Mouse (Mus musculus): Measurements from ENCODE around the gene Scarb1. TPM values are rescaled to one million over a fixed set of nuclear protein-coding genes. Genes with fewer than 3 reads are reported as not detected.
A peak's percentile ranks its signal among the peaks of the same experiment; 100 is the strongest.

Gene Scarb1
- polyA plus RNA-seq, 1 experiment from 2014 or later, result 44.4 TPM

- peaks cover 18% of the 10 kb centered on the region for H3K4me1 ChIP-seq (ENCODE audit: control insufficient read depth, insufficient read depth, low read length)
- H3K27ac ChIP-seq (replicated peaks; ENCODE audit: low read depth, low read length), result peak overlapping the region; percentile 49
- peak overlapping the region; percentile 53 for H3K4me2 ChIP-seq (ENCODE audit: low read depth, low read length)
- peak overlapping the region; percentile 36 for H3K9ac ChIP-seq (ENCODE audit: low read depth, low read length)
- ATAC-seq (ENCODE audit: low read depth), result peak; percentile 49
- 6% methylated on average over 8 of the region's 13 CpGs for WGBS
- H3K36me3 ChIP-seq (ENCODE audit: control insufficient read depth, insufficient read depth, low read length), result no peaks in the 10 kb centered on the region
- no peaks in the 10 kb centered on the region for H3K27me3 ChIP-seq (replicated peaks; ENCODE audit: control insufficient read depth, insufficient read depth, low read length)
- H3K4me3 ChIP-seq (ENCODE audit: low read depth, low read length), result peak overlapping the region; percentile 8; the same call in 1 of the 2 replicates
- H3K9me3 ChIP-seq (ENCODE audit: control insufficient read depth, low read length), result no peaks in the 10 kb centered on the region
- DNase-seq (ENCODE audit: low spot score), result peak; percentile 65
These were observed 95.9 kb downstream of the Scarb1 start for GRCm38 (mm10) chr5:125244825-125245533.

GRCm38 (mm10) chr5:125243928-125244327 is 97.0 kb downstream of the Scarb1 start:
- ATAC-seq (ENCODE audit: low read depth) (no peak), DNase-seq (ENCODE audit: low spot score) (peak; percentile 81)
- no peaks in the 10 kb centered on the region for H3K9me3 ChIP-seq (ENCODE audit: control insufficient read depth, low read length)
- no peak overlapping the region for H3K9ac ChIP-seq (ENCODE audit: low read depth, low read length)
- H3K4me3 ChIP-seq (ENCODE audit: low read depth, low read length), result no peak overlapping the region
- H3K4me1 ChIP-seq (ENCODE audit: control insufficient read depth, insufficient read depth, low read length), result peaks cover 18% of the 10 kb centered on the region
- no peak overlapping the region for H3K4me2 ChIP-seq (ENCODE audit: low read depth, low read length)
- H3K27me3 ChIP-seq (replicated peaks; ENCODE audit: control insufficient read depth, insufficient read depth, low read length), result no peaks in the 10 kb centered on the region
- WGBS, result 39% methylated on average over 6 of the region's 6 CpGs
- H3K27ac ChIP-seq (replicated peaks; ENCODE audit: low read depth, low read length), result peak overlapping the region; percentile 49
- no peaks in the 10 kb centered on the region for H3K36me3 ChIP-seq (ENCODE audit: control insufficient read depth, insufficient read depth, low read length)

GRCm38 (mm10) chr5:125242111-125242510 is 98.8 kb downstream of the Scarb1 start:
- H3K4me2 ChIP-seq (ENCODE audit: low read depth, low read length), result no peak overlapping the region
- 47% methylated on average over 7 of the region's 7 CpGs for WGBS
- no peaks in the 10 kb centered on the region for H3K27me3 ChIP-seq (replicated peaks; ENCODE audit: control insufficient read depth, insufficient read depth, low read length)
- ATAC-seq (ENCODE audit: low read depth) (no peak), DNase-seq (ENCODE audit: low spot score) (no peak)
- no peak overlapping the region for H3K27ac ChIP-seq (replicated peaks; ENCODE audit: low read depth, low read length)
- H3K9ac ChIP-seq (ENCODE audit: low read depth, low read length), result no peak overlapping the region
- H3K4me1 ChIP-seq (ENCODE audit: control insufficient read depth, insufficient read depth, low read length), result peaks cover 18% of the 10 kb centered on the region
- no peak overlapping the region for H3K4me3 ChIP-seq (ENCODE audit: low read depth, low read length)
- no peaks in the 10 kb centered on the region for H3K9me3 ChIP-seq (ENCODE audit: control insufficient read depth, low read length)
- no peaks in the 10 kb centered on the region for H3K36me3 ChIP-seq (ENCODE audit: control insufficient read depth, insufficient read depth, low read length)

- no peak overlapping the region for H3K27ac ChIP-seq (replicated peaks; ENCODE audit: low read depth, low read length)
- H3K9me3 ChIP-seq (ENCODE audit: control insufficient read depth, low read length), result no peaks in the 10 kb centered on the region
- H3K27me3 ChIP-seq (replicated peaks; ENCODE audit: control insufficient read depth, insufficient read depth, low read length), result no peaks in the 10 kb centered on the region
- WGBS, result 19% methylated on average over 3 of the region's 7 CpGs
- H3K36me3 ChIP-seq (ENCODE audit: control insufficient read depth, insufficient read depth, low read length), result no peaks in the 10 kb centered on the region
- H3K4me3 ChIP-seq (ENCODE audit: low read depth, low read length), result no peak overlapping the region
- H3K9ac ChIP-seq (ENCODE audit: low read depth, low read length), result no peak overlapping the region
- peaks cover 18% of the 10 kb centered on the region for H3K4me1 ChIP-seq (ENCODE audit: control insufficient read depth, insufficient read depth, low read length)
- H3K4me2 ChIP-seq (ENCODE audit: low read depth, low read length), result no peak overlapping the region
- DNase-seq (ENCODE audit: low spot score) (peak; percentile 39), ATAC-seq (ENCODE audit: low read depth) (no peak)
These were observed 99.3 kb downstream of the Scarb1 start for GRCm38 (mm10) chr5:125241627-125242026.

GRCm38 (mm10) chr5:125240124-125240781 is 100.6 kb downstream of the Scarb1 start:
- H3K4me2 ChIP-seq (ENCODE audit: low read depth, low read length), result no peak overlapping the region
- peak; percentile 23; the same call in 1 of the 2 replicates for ATAC-seq (ENCODE audit: low read depth)
- H3K9me3 ChIP-seq (ENCODE audit: control insufficient read depth, low read length), result no peaks in the 10 kb centered on the region
- H3K4me1 ChIP-seq (ENCODE audit: control insufficient read depth, insufficient read depth, low read length), result peaks cover 15% of the 10 kb centered on the region
- DNase-seq (ENCODE audit: low spot score), result peak; percentile 59
- H3K9ac ChIP-seq (ENCODE audit: low read depth, low read length), result no peak overlapping the region
- no peak overlapping the region for H3K27ac ChIP-seq (replicated peaks; ENCODE audit: low read depth, low read length)
- no peaks in the 10 kb centered on the region for H3K27me3 ChIP-seq (replicated peaks; ENCODE audit: control insufficient read depth, insufficient read depth, low read length)
- 11% methylated on average over 6 of the region's 6 CpGs for WGBS
- no peaks in the 10 kb centered on the region for H3K36me3 ChIP-seq (ENCODE audit: control insufficient read depth, insufficient read depth, low read length)
- H3K4me3 ChIP-seq (ENCODE audit: low read depth, low read length), result no peak overlapping the region

- H3K4me2 ChIP-seq (ENCODE audit: low read depth, low read length), result no peak overlapping the region
- ATAC-seq (ENCODE audit: low read depth) (peak; percentile 48; the same call in 1 of the 2 replicates), DNase-seq (ENCODE audit: low spot score) (peak; percentile 51)
- no peak overlapping the region for H3K4me3 ChIP-seq (ENCODE audit: low read depth, low read length)
- WGBS, result 46% methylated on average over 6 of the region's 6 CpGs
- H3K27me3 ChIP-seq (replicated peaks; ENCODE audit: control insufficient read depth, insufficient read depth, low read length), result no peaks in the 10 kb centered on the region
- H3K27ac ChIP-seq (replicated peaks; ENCODE audit: low read depth, low read length), result no peak overlapping the region
- no peak overlapping the region for H3K9ac ChIP-seq (ENCODE audit: low read depth, low read length)
- no peaks in the 10 kb centered on the region for H3K4me1 ChIP-seq (ENCODE audit: control insufficient read depth, insufficient read depth, low read length)
- no peaks in the 10 kb centered on the region for H3K36me3 ChIP-seq (ENCODE audit: control insufficient read depth, insufficient read depth, low read length)
- no peaks in the 10 kb centered on the region for H3K9me3 ChIP-seq (ENCODE audit: control insufficient read depth, low read length)
These were observed 105.0 kb downstream of the Scarb1 start for GRCm38 (mm10) chr5:125235874-125236273.

- Histone ChIP-seq H3K36me3 (ENCODE audit: control insufficient read depth, insufficient read depth, low read length) (no peaks in the 10 kb centered on the region), H3K27me3 (replicated peaks; ENCODE audit: control insufficient read depth, insufficient read depth, low read length) (no peaks in the 10 kb centered on the region), H3K4me3 (ENCODE audit: low read depth, low read length) (no peak overlapping the region), H3K27ac (replicated peaks; ENCODE audit: low read depth, low read length) (no peak overlapping the region), H3K9me3 (ENCODE audit: control insufficient read depth, low read length) (no peaks in the 10 kb centered on the region), H3K4me2 (ENCODE audit: low read depth, low read length) (no peak overlapping the region), H3K9ac (ENCODE audit: low read depth, low read length) (no peak overlapping the region), H3K4me1 (ENCODE audit: control insufficient read depth, insufficient read depth, low read length) (no peaks in the 10 kb centered on the region)
- no peak for DNase-seq (ENCODE audit: low spot score)
- WGBS, result 85% methylated on average over 3 of the region's 3 CpGs
- no peak for ATAC-seq (ENCODE audit: low read depth)
These were observed 105.5 kb downstream of the Scarb1 start for GRCm38 (mm10) chr5:125235398-125235797.

- Histone ChIP-seq H3K9ac (ENCODE audit: low read depth, low read length) (no peak overlapping the region), H3K27ac (replicated peaks; ENCODE audit: low read depth, low read length) (no peak overlapping the region), H3K4me1 (ENCODE audit: control insufficient read depth, insufficient read depth, low read length) (no peaks in the 10 kb centered on the region), H3K4me3 (ENCODE audit: low read depth, low read length) (no peak overlapping the region), H3K9me3 (ENCODE audit: control insufficient read depth, low read length) (no peaks in the 10 kb centered on the region), H3K36me3 (ENCODE audit: control insufficient read depth, insufficient read depth, low read length) (no peaks in the 10 kb centered on the region), H3K27me3 (replicated peaks; ENCODE audit: control insufficient read depth, insufficient read depth, low read length) (no peaks in the 10 kb centered on the region), H3K4me2 (ENCODE audit: low read depth, low read length) (no peak overlapping the region)
- 59% methylated on average over 8 of the region's 8 CpGs for WGBS
- ATAC-seq (ENCODE audit: low read depth) (no peak), DNase-seq (ENCODE audit: low spot score) (no peak)
These were observed 106.5 kb downstream of the Scarb1 start for GRCm38 (mm10) chr5:125234399-125234798.

Measured in embryonic facial prominence, embryonic 14.5 days (tissue).